Mouse (Mus musculus): ENCODE data around the gene Kcnq5.

DNA sequence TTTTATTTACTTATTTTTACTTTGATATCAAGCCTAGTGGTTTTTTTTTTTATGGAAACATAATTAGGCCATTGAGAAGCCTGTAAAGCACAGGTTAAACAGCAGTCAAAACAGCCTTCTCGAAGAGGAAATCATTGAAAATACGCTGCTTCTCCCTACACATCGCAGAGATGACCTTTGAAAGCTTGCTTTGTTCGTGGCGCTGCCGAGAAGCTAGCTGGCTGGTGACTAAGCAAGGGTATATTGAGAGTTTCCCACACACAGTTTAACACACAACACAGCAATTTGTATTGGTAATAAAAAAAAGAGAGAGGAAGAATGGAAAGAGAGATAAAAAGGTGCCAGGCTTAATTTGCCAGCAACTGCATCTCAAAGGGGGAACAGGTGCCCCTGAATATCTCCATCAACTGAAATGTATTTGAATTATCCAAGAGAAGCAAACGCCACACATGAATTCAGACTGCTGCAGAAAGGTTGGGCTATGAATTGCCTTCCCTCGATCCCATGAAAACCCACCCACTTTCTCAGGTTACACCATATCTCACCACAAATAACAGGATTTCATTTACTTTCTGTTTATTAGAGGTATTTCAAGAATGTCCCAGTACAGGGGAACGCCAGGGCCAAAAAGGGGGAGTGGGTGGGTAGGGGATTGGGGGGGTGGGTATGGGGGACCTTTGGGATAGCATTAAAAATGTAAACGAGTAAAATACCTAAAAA lies 461.8 kb downstream of the Kcnq5 start:
- TF ChIP-seq POLR2A (IDR thresholded peaks at IDR 0.05; ENCODE audit: low read depth, low read length): no peak
- no peak for TF ChIP-seq CTCF (conservative IDR thresholded peaks at IDR 0.05; ENCODE audit: insufficient read depth, insufficient read length, low read depth, low read length)

All from kidney, adult 2 months (tissue).